Mouse (Mus musculus) thymus, adult 2 months (tissue): ENCODE results near the gene Myadm.

Experiments used
- CTCF ChIP-seq: fragments of 200-500 bp; IDR thresholded peaks from 2 replicates; pipeline ENCODE4 v1.5.1; 2012; ENCODE audit warnings: mild to moderate bottlenecking, control low read depth, low read length, moderate library complexity, borderline replicate concordance; ENCODE audit not compliant: control insufficient read depth, poor library complexity, insufficient read depth; ENCODE audit errors: extremely low read depth
- POLR2A ChIP-seq: fragments of 200-500 bp; IDR thresholded peaks from 2 replicates; pipeline ENCODE4 v1.6.1; 2012; ENCODE audit warnings: mild to moderate bottlenecking, low read length, control low read depth, moderate library complexity; ENCODE audit not compliant: control insufficient read depth, poor library complexity, insufficient read depth; ENCODE audit errors: extremely low read depth

- TF ChIP-seq POLR2A (no peak), CTCF (no peak)
Observed at GRCm38 (mm10) chr7:3264390-3265022, 24.4 kb upstream of the Myadm start.
